Mouse (Mus musculus) neural tube, embryonic 10.5 days (tissue): ENCODE data around the gene Mllt6.

ENCODE experiments used
- DNase-seq: peaks from one replicate; pipeline ENCODE4 v3.0.0-alpha.2; 2017; ENCODE audit warnings: low spot score; ENCODE audit errors: extremely low spot score

Gene Mllt6

GRCm38 (mm10) chr11:97666794-97667193, 3.6 kb downstream of the Mllt6 start:
- no peak for DNase-seq

- DNase-seq: no peak
Measured at GRCm38 (mm10) chr11:97668160-97668559, 4.9 kb downstream of the Mllt6 start.

DNA sequence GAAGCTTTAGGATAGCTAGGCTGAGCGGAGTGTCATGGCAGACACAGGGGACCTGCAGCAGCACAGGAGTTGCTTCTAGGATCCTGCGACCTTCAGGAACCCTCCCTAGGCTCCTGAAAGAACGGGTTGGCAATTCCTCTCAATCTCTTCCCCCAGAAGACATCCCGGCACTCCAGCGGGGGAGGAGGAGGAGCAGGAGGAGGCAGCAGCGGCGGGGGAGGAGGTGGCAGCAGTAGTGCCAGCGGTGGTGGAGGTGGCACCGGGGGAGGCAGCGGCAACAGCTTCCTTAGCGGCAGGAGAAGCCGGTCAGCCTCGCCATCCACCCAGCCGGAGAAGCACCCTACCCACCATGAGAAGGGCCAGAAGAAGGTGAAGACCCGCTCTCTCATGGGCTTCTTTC, 6.1 kb downstream of the Mllt6 start:
- DNase-seq: no peak

GRCm38 (mm10) chr11:97669829-97670228, 6.6 kb downstream of the Mllt6 start:
- DNase-seq: no peak

GRCm38 (mm10) chr11:97670234-97671176, 7.3 kb downstream of the Mllt6 start:
- DNase-seq: no peak

- DNase-seq: no peak
Measured at GRCm38 (mm10) chr11:97671177-97671527, 7.9 kb downstream of the Mllt6 start.

DNA sequence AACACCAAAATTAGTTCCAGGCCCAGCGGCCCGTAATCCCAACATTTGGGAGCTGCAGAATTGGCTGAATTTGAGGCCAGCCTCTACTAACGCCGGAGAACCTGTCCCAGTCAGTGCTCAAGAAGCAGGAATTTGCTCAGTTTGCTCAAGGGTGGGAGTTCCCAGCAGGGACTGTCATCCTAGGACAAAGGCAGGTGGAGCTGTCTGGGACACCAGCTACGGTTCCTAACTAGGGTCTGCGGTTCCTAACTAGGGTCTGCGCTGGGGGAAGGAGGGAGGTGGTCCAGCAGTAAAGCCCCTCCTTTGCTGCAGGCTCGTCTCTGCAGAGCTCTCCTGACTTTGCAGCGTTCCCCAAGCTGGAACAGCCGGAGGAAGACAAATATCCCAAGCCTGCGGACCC, 9.9 kb downstream of the Mllt6 start:
- no peak for DNase-seq

DNA sequence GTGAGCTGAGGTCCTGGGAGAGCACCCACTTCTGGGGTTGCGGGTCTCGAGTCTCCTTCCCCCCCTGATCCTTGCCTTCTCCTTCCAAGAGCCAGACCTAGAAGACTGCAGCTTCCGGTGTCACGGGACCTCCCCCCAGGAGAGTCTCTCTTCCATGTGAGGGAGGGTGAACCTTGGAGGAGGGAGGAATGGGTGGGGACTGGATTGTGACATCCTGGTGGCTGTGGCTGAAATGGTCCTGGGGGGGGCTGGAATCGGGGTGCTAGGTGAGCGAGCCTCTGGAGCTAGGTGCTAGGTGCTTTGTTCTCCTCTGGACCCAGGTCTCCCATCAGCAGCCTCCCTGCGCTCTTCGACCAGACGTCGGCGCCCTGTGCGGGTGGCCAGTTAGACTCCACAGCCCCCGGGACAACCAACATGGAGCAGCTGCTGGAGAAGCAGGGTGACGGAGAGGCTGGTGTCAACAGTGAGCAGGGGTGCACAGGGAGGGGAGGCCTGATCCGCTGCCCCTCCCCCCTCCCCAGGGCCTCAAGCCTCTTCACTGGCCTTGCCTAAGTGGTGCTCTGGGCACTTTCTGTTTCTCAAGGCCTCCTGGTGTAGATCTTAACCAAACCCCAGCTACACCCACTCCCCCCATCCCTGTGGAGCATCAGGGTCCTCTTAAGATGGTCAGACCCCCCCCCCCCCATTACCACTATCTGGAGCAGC, 13.0 kb downstream of the Mllt6 start:
- no peak for DNase-seq

GRCm38 (mm10) chr11:97677381-97677780, 14.2 kb downstream of the Mllt6 start:
- DNase-seq: no peak

- DNase-seq: no peak
Measured at GRCm38 (mm10) chr11:97677842-97678241, 14.6 kb downstream of the Mllt6 start.

GRCm38 (mm10) chr11:97678301-97678700, 15.1 kb downstream of the Mllt6 start:
- DNase-seq: no peak

- DNase-seq: no peak
Measured at GRCm38 (mm10) chr11:97680430-97680829, 17.2 kb downstream of the Mllt6 start.

- DNase-seq: no peak
Measured at GRCm38 (mm10) chr11:97682504-97683055, 19.4 kb downstream of the Mllt6 start.

DNA sequence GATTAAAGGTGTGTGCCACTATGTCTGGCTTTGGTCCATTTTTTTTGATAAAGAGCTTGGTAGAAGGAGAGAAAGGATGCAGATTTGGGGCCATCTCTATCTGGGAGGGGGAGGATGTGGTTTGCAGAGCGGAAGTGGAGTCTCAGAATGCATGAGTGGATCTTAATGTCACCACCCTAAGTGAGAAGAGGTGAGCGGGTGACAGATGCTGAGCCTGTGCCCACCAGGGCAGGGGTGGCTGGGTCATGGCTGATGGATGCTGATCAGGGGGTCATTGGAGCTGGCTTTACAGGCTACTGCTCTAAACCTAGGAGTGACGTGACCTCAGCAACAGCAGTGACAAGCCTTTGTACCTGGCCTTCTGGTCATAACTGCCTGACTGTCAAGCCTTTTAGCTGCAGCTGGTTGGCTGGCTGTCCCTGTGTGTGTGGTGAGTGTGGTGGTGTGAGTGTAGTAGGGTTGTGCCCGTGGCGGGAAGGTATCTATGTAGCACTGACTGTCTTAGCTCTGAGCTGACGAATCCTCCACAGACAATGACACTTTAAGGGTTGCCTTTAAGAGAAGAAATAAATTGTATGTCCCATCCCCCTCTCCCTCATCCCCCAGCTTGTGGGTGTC, 21.0 kb downstream of the Mllt6 start:
- no peak for DNase-seq

- DNase-seq: no peak
Measured at GRCm38 (mm10) chr11:97684766-97685165, 21.6 kb downstream of the Mllt6 start.

DNA sequence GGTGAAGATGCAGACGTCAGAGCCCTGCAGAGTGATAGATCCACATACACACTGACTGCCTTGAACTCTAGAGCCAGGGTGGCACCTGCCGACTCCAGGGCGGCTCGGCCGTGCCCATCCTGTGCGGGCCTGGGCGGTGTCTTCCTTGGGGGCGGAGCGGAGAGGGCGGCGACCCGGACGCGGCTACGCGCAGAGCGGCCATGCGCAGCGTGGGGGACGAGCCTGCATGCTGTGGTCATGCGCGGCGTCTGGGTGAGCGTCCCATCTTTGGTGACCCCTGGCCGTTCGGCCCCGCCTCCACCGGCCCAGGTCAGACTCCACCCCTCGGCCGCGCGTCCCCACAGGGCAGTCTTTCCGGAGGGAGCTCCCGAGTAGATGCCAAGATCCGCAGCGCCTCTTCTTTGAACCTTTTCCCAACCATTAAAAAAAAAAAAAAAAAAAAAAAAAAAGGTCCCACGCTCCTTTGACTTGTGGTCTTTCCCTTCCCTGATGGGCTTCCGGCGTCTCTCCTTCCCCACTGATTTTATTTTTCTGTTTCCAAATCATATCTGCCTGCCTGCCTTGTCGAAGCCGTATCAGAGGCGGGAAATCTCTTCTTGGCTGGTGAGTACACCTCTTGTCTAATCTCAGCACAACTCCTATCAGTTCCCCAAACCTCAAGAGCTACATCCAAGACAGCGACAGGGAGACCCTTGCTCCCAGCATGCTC, 22.6 kb downstream of the Mllt6 start, which contains the start of gene Cisd3:
Gene Cisd3 (plus strand): TSS at position 214 of the 709 bp plus-strand sequence.
- peak; percentile 85 for DNase-seq

- DNase-seq: no peak
Measured at GRCm38 (mm10) chr11:97686322-97686908, 23.2 kb downstream of the Mllt6 start.

GRCm38 (mm10) chr11:97687061-97687460, 23.8 kb downstream of the Mllt6 start:
- no peak for DNase-seq

DNA sequence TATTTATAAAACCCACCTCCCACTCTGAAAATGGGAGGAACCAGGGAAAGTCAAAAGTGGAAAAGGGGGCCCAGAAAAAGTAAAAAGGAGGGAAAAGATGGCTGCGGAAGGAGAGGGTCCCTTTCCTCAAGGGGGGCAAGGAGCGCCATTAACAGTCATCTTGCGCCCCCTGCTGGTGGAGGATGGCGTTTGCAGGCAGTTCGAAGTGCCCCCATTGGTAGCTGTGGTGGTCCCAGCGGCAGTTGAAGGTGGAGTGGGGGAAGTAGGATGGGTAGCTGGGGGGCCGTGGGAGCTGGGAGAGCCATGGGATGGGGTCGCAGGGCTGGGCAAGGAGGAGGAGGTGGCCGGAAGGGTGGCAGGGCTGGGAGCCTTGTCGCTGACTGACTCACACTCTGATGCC, 26.6 kb downstream of the Mllt6 start:
- DNase-seq: peak; percentile 79

GRCm38 (mm10) chr11:97694435-97694834, 31.2 kb downstream of the Mllt6 start:
- no peak for DNase-seq
